Mouse (Mus musculus): Measurements from ENCODE around the gene Cerk. TPM values are rescaled to one million over a fixed set of nuclear protein-coding genes. Genes with fewer than 3 reads are reported as not detected.
A peak's percentile ranks its signal among the peaks of the same experiment; 100 is the strongest.
"Not testable (repeated sequence)": the region's sequence is repeated elsewhere in the genome, so short reads cannot be mapped to it uniquely, and the experiment has no call there.

Cerk gene
- polyA plus RNA-seq, 1 experiment from 2014 or later: 12.4 TPM

DNA sequence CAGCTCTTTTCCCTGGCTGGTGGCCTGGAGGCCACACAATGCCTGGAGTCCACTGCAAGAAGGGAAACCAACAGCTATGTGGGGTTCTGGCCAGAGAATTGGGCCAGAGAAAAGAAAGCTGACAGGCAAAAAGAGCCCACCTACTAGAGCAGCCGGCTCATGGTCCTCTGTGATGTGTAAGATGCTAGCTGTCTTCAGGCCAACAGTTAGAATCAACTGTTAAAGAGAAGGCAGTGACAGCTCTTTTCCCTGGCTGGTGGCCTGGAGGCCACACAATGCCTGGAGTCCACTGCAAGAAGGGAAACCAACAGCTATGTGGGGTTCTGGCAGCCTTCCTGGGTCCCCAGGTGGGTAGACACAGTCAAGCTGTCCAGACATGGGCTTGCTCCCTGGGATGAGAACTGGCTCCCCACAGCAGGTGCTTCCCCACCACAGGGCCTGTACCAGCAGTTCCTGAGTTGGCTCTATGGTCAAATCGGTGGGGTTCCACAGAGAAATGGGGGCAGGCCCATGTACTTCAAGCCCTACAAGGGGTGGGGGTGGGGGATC is 8.2 kb downstream of the Cerk start:
- 90% methylated on average over 2 of the region's 2 CpGs for WGBS

DNA sequence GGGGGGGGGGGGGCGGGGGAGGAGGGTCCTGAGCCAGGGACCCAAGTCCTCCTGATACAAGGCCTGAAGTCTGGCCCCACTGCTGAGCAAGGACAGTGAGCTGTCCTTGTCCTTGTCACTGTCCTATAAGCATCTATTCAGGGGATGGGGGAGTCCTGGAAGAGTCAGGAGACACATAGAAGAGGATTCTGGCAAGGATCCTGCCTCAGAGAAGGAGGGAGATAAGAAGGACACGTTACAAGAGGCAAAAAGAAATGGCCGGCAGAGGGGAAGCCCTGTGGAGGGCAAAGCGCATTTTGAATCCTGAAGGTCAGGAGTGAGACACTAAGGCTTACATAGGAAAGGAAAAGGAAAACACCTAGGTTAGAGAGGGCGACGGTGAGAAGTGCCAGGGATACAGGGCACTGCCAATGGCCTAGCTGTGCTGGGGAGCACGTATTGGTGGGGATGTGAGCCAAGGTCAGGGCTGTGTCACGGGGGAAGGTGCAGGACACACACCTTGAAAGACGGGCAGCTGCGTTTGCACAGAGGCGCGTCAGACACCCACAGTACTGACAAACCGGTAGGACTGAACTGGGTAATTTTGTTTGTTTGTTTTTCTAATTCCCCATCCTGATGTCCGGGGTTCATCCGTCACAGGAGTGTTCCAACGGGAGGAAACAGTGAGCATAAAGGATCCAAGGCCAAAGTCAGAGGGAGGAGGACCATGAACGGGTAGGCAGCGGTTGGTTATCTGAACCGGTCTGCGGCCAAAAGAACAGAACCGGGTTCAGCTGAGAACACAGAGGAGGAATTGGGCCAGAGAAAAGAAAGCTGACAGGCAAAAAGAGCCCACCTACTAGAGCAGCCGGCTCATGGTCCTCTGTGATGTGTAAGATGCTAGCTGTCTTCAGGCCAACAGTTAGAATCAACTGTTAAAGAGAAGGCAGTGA is 8.9 kb downstream of the Cerk start:
- Histone ChIP-seq H3K4me1 (peaks cover 43% of the 10 kb centered on the region), H3K27me3 (no peaks in the 10 kb centered on the region), H3K4me3 (replicated peaks) (no peak overlapping the region), H3K36me3 (no peaks in the 10 kb centered on the region), H3K4me2 (no peak overlapping the region), H3K9ac (no peak overlapping the region), H3K27ac (no peak overlapping the region), H3K9me3 (replicated peaks) (no peaks in the 10 kb centered on the region)
- no peak for ATAC-seq (replicated peaks; ENCODE audit: low FRiP score)
- 68% methylated on average over 22 of the region's 22 CpGs for WGBS

More for the DNA sequence above, 8.2 kb downstream of the Cerk start:
- ATAC-seq (replicated peaks; ENCODE audit: low FRiP score); H3K36me3 ChIP-seq; H3K4me2 ChIP-seq; H3K27ac ChIP-seq; H3K4me3 ChIP-seq (replicated peaks); H3K9ac ChIP-seq; H3K9me3 ChIP-seq (replicated peaks); H3K27me3 ChIP-seq: not testable (repeated sequence)
- H3K4me1 ChIP-seq: peaks cover 43% of the 10 kb centered on the region

DNA sequence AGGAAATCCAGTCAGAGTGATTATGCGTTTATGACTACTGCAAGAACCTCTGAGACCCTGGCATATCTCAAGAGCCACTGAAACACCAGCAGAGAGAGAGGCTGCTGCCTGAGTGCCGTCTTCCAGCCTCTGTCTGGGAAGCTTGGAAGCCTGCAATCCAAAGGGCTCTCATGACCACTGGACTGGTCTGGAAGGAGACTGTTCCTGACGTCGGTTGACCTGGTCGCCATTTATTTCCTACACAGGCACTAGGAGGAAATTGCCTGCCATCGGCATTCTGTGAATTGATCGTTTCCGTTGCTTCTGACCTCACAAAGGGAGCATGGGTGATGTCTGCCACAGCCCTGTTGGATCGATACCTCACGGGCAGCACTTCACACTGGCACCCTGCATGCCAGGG is 9.8 kb downstream of the Cerk start:
- no peak for ATAC-seq (replicated peaks; ENCODE audit: low FRiP score)
- Histone ChIP-seq H3K27ac (no peak overlapping the region), H3K4me2 (no peak overlapping the region), H3K4me3 (replicated peaks) (no peak overlapping the region), H3K9ac (no peak overlapping the region), H3K9me3 (replicated peaks) (no peaks in the 10 kb centered on the region), H3K4me1 (peaks cover 44% of the 10 kb centered on the region), H3K27me3 (no peaks in the 10 kb centered on the region), H3K36me3 (no peaks in the 10 kb centered on the region)
- 68% methylated on average over 10 of the region's 10 CpGs for WGBS

DNA sequence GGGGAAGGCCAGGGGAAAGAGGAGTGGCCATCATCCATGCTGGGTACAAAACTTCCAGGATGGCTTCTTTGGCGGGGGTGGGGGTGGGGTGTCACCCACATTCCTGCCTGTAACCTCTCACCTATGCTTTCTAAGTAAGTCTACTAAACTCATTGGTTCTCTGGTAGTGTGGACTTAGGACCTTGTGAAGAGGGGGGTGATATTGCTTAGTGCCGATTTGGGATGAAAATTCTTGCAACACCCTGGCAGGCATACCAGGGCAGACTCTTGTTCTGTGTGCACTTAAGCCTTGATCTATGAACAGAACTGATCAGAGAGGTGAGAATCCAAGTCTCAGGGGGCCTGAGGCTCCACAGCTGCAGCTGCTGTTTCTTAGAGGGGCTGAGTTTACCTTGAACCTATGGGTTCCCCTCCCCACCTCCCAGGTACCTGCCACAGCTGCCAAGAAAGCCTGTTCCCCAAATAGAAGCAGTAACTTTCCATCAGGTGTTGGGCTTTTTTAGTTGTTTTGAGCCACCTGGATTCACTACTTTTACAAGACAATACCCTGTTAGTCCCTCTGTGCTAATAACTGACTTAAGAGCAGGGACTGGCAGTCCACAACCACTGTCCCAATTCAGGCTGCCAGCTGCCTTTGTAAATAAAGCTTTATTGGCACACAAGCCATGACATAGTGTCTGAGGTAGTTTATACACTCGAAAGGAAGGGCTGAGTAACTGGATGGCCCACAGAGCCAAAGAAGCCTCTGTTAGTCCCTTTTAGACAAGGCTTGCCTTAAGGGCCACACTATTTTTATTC is 10.5 kb downstream of the Cerk start:
- H3K4me3 ChIP-seq (replicated peaks): no peak overlapping the region
- no peak for ATAC-seq (replicated peaks; ENCODE audit: low FRiP score)
- H3K27me3 ChIP-seq: no peaks in the 10 kb centered on the region
- no peaks in the 10 kb centered on the region for H3K36me3 ChIP-seq
- peaks cover 51% of the 10 kb centered on the region for H3K4me1 ChIP-seq
- no peak overlapping the region for H3K9ac ChIP-seq
- WGBS: 80% methylated on average over 3 of the region's 3 CpGs
- H3K4me2 ChIP-seq: no peak overlapping the region
- H3K9me3 ChIP-seq (replicated peaks): no peaks in the 10 kb centered on the region
- no peak overlapping the region for H3K27ac ChIP-seq

DNA sequence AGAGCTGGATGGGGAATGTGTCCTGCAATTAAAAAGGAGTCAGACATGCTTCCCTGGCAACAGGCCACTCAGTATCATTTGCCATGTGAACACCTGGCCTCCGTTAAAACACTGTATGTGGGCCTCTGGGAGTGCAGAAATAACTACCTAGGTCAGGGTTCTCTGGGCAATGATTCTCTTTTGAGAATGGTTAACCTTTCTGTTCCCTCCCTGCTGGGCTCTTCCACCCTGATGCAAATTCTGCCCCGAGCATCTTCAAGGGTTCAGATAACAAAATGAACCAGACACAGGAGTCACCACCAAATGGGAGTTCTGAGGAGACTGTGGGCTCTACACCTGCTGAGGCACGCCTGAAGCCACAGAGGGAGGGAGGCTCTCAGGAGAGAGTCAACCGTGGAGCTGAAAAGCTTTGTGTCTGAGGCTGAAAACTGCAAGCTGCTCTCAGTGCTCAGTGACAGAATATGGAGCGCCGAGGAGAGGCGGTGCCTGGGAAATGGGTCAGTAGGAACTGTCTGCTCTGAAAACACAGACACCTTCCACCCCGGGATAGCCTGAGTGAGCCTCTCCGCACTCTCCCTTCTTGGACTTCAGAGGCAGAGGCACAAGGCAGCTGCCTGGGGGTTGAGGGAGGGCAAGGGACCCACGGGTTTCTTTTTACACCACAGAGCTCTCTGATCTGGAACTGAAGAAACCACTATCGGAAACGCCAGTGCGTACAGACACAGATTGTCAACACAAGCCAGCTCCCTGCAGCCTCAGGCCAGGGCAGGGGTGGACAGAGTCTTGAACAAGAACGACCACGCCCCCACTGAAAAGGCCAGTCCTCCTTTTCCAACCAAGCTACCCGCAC is 12.6 kb downstream of the Cerk start:
- peak overlapping the region; percentile 42 for H3K4me2 ChIP-seq
- 0 out of 2 replicates have a peak, but pooled peaks have one; percentile 27 for ATAC-seq (replicated peaks; ENCODE audit: low FRiP score)

DNA sequence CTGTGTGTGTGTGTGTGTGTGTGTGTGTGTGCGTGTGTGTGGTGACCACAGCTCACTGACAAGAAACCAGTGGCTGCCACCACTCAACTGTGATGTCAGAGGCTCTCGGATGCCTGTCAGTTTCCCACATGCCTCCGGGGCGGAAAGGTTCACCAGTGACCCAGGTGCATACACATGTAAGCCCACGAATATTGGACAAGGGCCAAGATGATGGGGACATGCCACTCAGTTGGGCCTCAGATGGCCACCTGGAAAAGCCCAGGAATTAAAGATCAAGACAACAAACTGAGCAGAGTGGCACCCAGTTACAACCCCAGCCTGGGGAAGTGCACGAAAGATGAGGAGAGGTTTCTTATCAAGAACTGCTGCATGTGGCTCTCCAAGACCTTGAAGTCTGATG is 13.4 kb downstream of the Cerk start:
- no peak for ATAC-seq (replicated peaks; ENCODE audit: low FRiP score)
- Histone ChIP-seq H3K27ac (no peak overlapping the region), H3K4me3 (replicated peaks) (no peak overlapping the region), H3K36me3 (no peaks in the 10 kb centered on the region), H3K27me3 (no peaks in the 10 kb centered on the region), H3K9me3 (replicated peaks) (no peaks in the 10 kb centered on the region), H3K4me1 (peaks cover 76% of the 10 kb centered on the region), H3K9ac (no peak overlapping the region), H3K4me2 (no peak overlapping the region)
- 66% methylated on average over 6 of the region's 6 CpGs for WGBS

More for the DNA sequence above, 12.6 kb downstream of the Cerk start:
- H3K4me3 ChIP-seq (replicated peaks): no peak overlapping the region
- H3K9me3 ChIP-seq (replicated peaks): no peaks in the 10 kb centered on the region
- H3K27me3 ChIP-seq: no peaks in the 10 kb centered on the region
- 25% methylated on average over 16 of the region's 16 CpGs for WGBS
- no peak overlapping the region for H3K9ac ChIP-seq
- peak overlapping the region; percentile 66 for H3K27ac ChIP-seq
- H3K4me1 ChIP-seq: peaks cover 68% of the 10 kb centered on the region
- H3K36me3 ChIP-seq: no peaks in the 10 kb centered on the region

DNA sequence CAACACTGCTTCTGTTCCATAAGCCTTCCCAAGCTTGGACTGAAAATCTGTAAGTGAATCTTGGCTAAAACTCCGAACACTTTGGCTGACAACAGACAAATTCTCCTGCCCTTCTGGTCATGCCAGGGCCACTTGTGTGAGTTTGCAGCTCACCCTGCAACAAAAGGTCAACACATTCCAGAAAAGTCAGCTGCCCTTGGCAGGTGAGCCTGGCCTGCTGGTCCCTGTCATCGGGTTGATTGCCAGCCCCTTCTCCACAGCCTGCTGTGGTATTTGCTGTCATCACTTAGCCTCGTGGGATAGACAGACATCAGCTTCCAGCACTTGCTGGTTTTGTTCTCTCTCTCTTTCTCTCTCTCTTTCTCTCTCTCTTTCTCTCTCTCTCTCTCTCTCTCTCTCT is 13.8 kb downstream of the Cerk start:
- no peak overlapping the region for H3K4me3 ChIP-seq (replicated peaks)
- H3K4me2 ChIP-seq: no peak overlapping the region
- ATAC-seq (replicated peaks; ENCODE audit: low FRiP score): no peak
- H3K36me3 ChIP-seq: no peaks in the 10 kb centered on the region
- no peaks in the 10 kb centered on the region for H3K27me3 ChIP-seq
- H3K9ac ChIP-seq: no peak overlapping the region
- WGBS: 50% methylated on average over 3 of the region's 3 CpGs
- H3K9me3 ChIP-seq (replicated peaks): no peaks in the 10 kb centered on the region
- no peak overlapping the region for H3K27ac ChIP-seq
- H3K4me1 ChIP-seq: peaks cover 74% of the 10 kb centered on the region

DNA sequence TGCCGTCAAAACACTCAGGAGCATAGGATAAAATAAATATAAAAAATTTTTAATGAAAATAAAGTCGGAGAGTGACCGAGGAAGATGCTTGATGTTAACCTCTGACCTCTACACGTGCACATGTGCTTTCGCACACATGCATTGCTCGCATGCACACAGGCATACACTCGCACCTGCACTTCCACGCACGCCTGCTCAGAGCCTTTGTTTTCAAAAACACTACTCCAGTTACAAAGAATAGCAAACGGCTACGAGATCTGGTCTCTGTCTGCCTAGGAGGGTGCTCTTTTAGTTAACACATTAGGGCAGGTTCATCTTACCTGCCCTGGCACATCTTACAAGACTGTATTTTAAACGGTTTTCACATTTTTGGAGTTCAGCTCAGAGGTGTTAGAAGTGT is 14.6 kb downstream of the Cerk start:
- H3K27me3 ChIP-seq: no peaks in the 10 kb centered on the region
- no peaks in the 10 kb centered on the region for H3K36me3 ChIP-seq
- ATAC-seq (replicated peaks; ENCODE audit: low FRiP score): no peak
- H3K4me3 ChIP-seq (replicated peaks): no peak overlapping the region
- peak overlapping the region; percentile 43; the same call in 1 of the 2 replicates for H3K27ac ChIP-seq
- WGBS: 52% methylated on average over 12 of the region's 12 CpGs
- no peaks in the 10 kb centered on the region for H3K9me3 ChIP-seq (replicated peaks)
- no peak overlapping the region for H3K9ac ChIP-seq
- H3K4me1 ChIP-seq: peaks cover 70% of the 10 kb centered on the region
- H3K4me2 ChIP-seq: no peak overlapping the region

DNA sequence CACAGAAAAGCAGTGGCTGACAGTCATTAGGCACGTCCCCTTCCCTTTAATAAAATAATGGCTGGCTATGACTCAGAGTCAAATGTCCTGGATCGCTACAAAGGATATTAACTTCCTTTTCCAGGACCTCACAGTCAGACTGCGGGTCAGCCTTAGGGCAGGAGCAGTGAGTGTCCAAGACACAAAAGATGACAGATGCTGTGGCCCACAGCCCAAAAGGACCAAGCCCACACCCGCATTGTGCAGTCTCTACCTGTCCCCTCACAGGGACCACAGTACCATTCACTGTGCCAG is 16.2 kb downstream of the Cerk start:
- no peak overlapping the region for H3K4me3 ChIP-seq (replicated peaks)
- no peak overlapping the region for H3K4me2 ChIP-seq
- no peaks in the 10 kb centered on the region for H3K36me3 ChIP-seq
- no peaks in the 10 kb centered on the region for H3K27me3 ChIP-seq
- no peak overlapping the region for H3K9ac ChIP-seq
- no peak for ATAC-seq (replicated peaks; ENCODE audit: low FRiP score)
- peaks cover 66% of the 10 kb centered on the region for H3K4me1 ChIP-seq
- H3K27ac ChIP-seq: peak overlapping the region; percentile 56
- WGBS: 54% methylated on average over 4 of the region's 4 CpGs
- no peaks in the 10 kb centered on the region for H3K9me3 ChIP-seq (replicated peaks)

DNA sequence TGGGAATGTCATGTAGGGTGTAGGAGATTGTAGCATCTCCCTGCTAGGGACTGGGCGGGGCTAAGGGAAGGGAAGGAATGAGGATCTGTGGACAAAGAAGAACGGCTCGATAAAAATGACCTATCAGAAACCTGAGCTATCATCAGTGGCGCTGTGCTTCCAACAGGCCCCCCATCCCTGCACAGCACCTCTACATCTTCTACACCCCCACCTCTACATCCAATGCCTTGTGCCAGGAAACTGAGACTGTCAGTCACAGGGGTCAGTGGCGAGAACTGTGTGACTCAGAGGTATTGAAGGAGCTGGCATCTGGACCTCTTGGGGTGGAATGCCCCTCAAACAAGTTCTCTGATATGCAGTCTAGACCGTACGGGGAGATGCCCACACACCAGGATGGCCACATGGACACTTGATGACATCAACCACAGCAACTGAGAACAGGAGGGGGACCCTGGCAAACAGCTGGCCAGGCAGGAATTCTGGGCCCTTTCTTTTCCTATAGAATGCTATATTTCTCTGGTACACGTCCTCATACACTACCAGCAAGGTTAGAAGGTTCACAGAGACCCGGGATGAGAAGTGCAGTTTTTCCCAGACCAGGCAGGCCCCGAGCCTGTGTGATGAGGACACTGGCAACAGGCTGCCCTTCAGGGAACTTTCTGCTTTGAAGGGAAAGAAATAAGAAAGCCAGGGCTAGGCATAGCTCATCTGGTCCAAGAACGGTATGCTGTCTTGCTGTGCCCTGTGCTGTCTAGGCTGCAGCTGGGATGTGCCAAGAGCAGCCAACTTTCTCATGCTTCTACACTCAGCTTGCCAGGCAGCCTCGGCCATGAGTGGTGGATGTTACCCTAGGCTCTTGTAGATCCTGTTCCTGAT is 16.8 kb downstream of the Cerk start:
- no peak for ATAC-seq (replicated peaks; ENCODE audit: low FRiP score)
- H3K4me1 ChIP-seq: peaks cover 62% of the 10 kb centered on the region
- 71% methylated on average over 12 of the region's 12 CpGs for WGBS
- H3K9me3 ChIP-seq (replicated peaks): no peaks in the 10 kb centered on the region
- H3K36me3 ChIP-seq: no peaks in the 10 kb centered on the region
- H3K4me3 ChIP-seq (replicated peaks): no peak overlapping the region
- H3K9ac ChIP-seq: no peak overlapping the region
- H3K27me3 ChIP-seq: no peaks in the 10 kb centered on the region
- peak overlapping the region; percentile 56 for H3K27ac ChIP-seq
- no peak overlapping the region for H3K4me2 ChIP-seq

DNA sequence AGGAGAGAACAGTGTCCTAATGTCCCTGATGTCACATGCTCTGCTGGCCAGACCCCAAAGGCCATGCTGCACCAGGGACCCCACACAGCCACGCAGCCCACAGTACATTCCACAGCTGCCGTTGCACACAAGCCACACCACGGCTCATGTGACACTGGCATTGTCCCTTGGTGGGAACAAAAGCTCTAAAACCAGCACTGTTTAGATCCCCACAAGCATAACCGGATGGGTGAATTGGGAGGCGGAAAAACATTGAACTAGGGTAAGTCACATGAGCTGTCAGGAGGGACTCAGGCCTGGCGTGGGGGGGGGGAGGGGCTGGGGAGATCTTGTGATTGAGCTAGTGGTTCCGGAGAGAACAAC is 17.5 kb downstream of the Cerk start:
- H3K4me2 ChIP-seq: no peak overlapping the region
- H3K27me3 ChIP-seq: no peaks in the 10 kb centered on the region
- H3K27ac ChIP-seq: peak overlapping the region; percentile 58; the same call in 1 of the 2 replicates
- no peak overlapping the region for H3K4me3 ChIP-seq (replicated peaks)
- ATAC-seq (replicated peaks; ENCODE audit: low FRiP score): no peak
- no peaks in the 10 kb centered on the region for H3K9me3 ChIP-seq (replicated peaks)
- 36% methylated on average over 7 of the region's 7 CpGs for WGBS
- no peaks in the 10 kb centered on the region for H3K36me3 ChIP-seq
- H3K4me1 ChIP-seq: peaks cover 55% of the 10 kb centered on the region
- no peak overlapping the region for H3K9ac ChIP-seq

Data from kidney, embryonic 15.5 days (tissue).